Mouse (Mus musculus) stomach, embryonic 16.5 days (tissue): Measurements from ENCODE around the gene Gfod2. TPM values are rescaled to one million over a fixed set of nuclear protein-coding genes. Genes with fewer than 3 reads are reported as not detected.

Experiments used
- ATAC-seq: fragments of 200-750 bp; cut with Nextera tagmentation; 2 replicates; pipeline ENCODE4 v1.8.0; 2017; ENCODE audit warnings: moderate number of reproducible peaks, moderate TSS enrichment; ENCODE audit not compliant: insufficient read depth, low FRiP score
- H3K27ac ChIP-seq: fragments of 300-500 bp; sonication (generic); 2 replicates; pipeline ENCODE4 v1.5.1; 2014; ENCODE audit warnings: low read length
- H3K27me3 ChIP-seq: fragments of 300-500 bp; sonication (generic); 2 replicates; pipeline ENCODE4 v1.6.1; 2014; ENCODE audit warnings: low read length, control low read depth, mixed read lengths; ENCODE audit not compliant: control insufficient read depth, insufficient read depth
- H3K36me3 ChIP-seq: fragments of 300-500 bp; sonication (generic); 2 replicates; pipeline ENCODE4 v1.6.1; 2014; ENCODE audit warnings: low read length; ENCODE audit not compliant: control insufficient read depth, insufficient read depth
- H3K4me1 ChIP-seq: fragments of 300-500 bp; sonication (generic); 2 replicates; pipeline ENCODE4 v1.6.1; 2014; ENCODE audit warnings: low read length, control low read depth, mixed read lengths; ENCODE audit not compliant: control insufficient read depth, insufficient read depth
- H3K4me2 ChIP-seq: fragments of 300-500 bp; sonication (generic); 2 replicates; pipeline ENCODE4 v1.6.1; 2014; ENCODE audit warnings: low read depth, low read length, mixed read lengths
- H3K4me3 ChIP-seq: fragments of 300-500 bp; sonication (generic); replicated peaks from 2 replicates; pipeline ENCODE4 v1.5.1; 2014; ENCODE audit warnings: mild to moderate bottlenecking, low read length
- H3K9ac ChIP-seq: fragments of 300-500 bp; sonication (generic); 2 replicates; pipeline ENCODE4 v1.6.1; 2014; ENCODE audit warnings: low read length
- H3K9me3 ChIP-seq: fragments of 300-500 bp; sonication (generic); replicated peaks from 2 replicates; pipeline ENCODE4 v1.6.1; 2016; ENCODE audit warnings: low read length, control low read depth; ENCODE audit not compliant: control insufficient read depth
- WGBS: fragments of 180-500 bp; shearing (Covaris S2); extraction: QIAGEN DNeasy Blood & Tissue Kit; methylation state at CpG from one replicate; pipeline ENCODE4 v1.1.7; 2014; 5-methylcytosine and 5-hydroxymethylcytosine counted together
- polyA plus RNA-seq: library from polyadenylated mRNA; unstranded; fragments of >200 nt; fragmentation: Nextera tagmentation; extraction: Ambion mirVana; gene quantifications from 2 replicates; pipeline ENCODE4 v1.2.1, GENCODE M21; 2015

Gfod2 gene
- polyA plus RNA-seq, 1 experiment from 2014 or later, result 18.1 TPM

DNA sequence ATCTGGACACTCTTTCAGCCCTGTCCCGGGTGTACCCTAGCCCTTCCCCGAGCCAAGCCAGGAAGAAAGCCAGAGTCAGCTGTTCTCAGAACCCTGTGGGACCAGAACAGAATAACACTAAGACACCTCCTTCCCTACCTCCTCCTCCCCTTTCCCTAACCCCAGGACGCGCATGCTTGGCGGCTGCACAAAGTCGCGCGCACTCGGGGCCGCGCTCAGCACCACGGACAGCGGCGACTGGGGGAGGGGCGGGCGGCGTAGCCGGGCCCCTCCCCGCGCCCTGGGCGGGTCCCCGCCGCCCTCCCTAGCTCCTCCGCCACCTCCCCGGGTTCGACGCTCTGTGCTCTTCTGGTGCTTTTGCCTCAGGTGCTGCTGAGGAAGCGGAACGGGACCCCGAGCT is 64.8 kb downstream of the Gfod2 start:
- H3K9ac ChIP-seq, result peak overlapping the region; percentile 58
- WGBS, result 3% methylated on average over 29 of the region's 30 CpGs

DNA sequence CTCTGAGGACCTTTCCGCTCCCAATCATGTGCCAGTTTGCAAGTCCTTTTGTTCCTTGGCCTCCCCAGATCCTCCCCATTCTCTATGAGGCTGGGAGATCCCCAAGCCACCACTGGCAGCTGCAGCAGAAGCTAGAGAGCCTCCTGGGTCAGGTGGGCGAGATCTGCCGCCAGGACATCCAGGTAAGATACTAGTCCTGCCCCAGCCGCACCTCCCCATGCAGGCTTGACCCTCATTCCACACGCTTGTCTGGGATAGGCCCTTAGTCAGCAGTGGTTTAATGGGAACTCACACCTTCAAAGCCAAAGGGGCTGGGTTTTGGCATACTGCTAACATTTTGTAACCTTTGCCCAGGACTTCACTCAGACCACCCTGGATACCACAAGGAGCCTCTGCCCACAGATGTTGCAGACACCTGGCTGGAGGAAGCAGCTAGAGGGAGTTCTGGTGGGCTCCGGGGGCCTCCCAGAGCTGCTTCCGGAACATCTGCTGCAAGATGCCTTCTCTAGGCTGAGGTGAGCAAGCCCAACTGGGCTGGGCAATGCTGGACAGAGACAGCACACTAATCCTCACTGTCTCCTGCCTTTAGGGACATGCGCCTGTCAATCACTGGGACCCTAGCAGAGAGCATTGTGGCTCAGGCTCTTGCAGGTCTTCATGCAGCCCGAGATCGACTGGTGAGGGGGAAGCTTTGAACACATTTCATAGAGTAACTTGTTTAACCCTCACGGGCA is 65.8 kb downstream of the Gfod2 start:
- Histone ChIP-seq H3K4me3 (no peak overlapping the region), H3K36me3 (no peaks in the 10 kb centered on the region), H3K9ac (no peak overlapping the region), H3K27ac (no peak overlapping the region), H3K4me1 (peaks cover 6% of the 10 kb centered on the region), H3K9me3 (no peaks in the 10 kb centered on the region), H3K4me2 (no peak overlapping the region), H3K27me3 (no peaks in the 10 kb centered on the region; the same call in 1 of the 2 replicates)
- ATAC-seq, result no peak
- 91% methylated on average over 11 of the region's 11 CpGs for WGBS

More for the DNA sequence above, 64.8 kb downstream of the Gfod2 start:
- H3K4me2 ChIP-seq, result peak overlapping the region; percentile 85
- no peaks in the 10 kb centered on the region for H3K9me3 ChIP-seq
- no peaks in the 10 kb centered on the region; the same call in 1 of the 2 replicates for H3K27me3 ChIP-seq
- H3K27ac ChIP-seq, result no peak overlapping the region
- H3K4me1 ChIP-seq, result peaks cover 6% of the 10 kb centered on the region
- 0 out of 2 replicates have a peak, but pooled peaks cover 6% of the 10 kb centered on the region for H3K36me3 ChIP-seq
- ATAC-seq, result peak; percentile 36; the same call in 1 of the 2 replicates
- H3K4me3 ChIP-seq, result peak overlapping the region; percentile 50

DNA sequence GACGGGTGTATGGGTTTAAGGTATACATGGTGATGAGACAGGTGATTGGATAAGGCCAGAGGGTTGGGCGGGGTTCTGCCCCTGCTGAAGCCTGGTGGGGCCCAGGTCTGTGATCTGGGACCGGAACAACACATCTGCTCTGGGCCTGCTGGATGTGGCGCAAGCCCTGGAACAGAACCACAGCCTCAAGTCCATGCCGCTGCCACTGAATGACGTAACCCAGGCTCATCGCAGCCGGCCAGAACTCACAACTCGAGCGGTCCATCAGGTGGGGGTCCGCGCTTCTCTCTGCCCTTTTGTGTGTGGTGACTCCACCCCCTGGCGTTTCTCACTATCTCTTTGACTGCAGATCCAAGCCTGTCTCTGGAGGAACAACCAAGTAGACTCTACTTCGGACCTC is 67.5 kb downstream of the Gfod2 start:
- H3K9me3 ChIP-seq, result no peaks in the 10 kb centered on the region
- 77% methylated on average over 14 of the region's 14 CpGs for WGBS
- no peak overlapping the region for H3K4me3 ChIP-seq
- H3K27me3 ChIP-seq, result no peaks in the 10 kb centered on the region; the same call in 1 of the 2 replicates
- no peak overlapping the region for H3K9ac ChIP-seq
- no peak overlapping the region for H3K27ac ChIP-seq
- H3K4me2 ChIP-seq, result no peak overlapping the region
- peaks cover 6% of the 10 kb centered on the region for H3K4me1 ChIP-seq
- no peaks in the 10 kb centered on the region for H3K36me3 ChIP-seq
- ATAC-seq, result no peak

DNA sequence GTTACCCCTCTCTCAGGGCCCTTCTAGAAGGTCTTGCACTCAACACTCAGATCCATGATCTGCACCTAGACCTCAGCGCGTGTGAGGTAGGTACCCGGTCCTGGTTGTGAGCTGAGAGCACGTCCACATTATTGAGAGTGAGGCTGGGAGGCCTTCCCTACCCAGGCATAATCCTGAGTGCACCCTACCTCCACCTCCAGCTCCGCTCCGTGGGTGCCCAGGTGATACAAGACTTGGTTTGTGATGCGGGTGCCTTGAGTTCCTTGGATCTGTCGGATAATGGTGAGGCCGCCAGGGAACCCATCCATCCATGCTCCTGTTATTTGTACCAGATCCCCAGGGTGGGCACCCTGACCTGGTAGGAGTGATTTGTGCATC is 68.5 kb downstream of the Gfod2 start:
- WGBS, result 89% methylated on average over 9 of the region's 9 CpGs
- Histone ChIP-seq H3K4me1 (peaks cover 6% of the 10 kb centered on the region), H3K4me3 (no peak overlapping the region), H3K9ac (no peak overlapping the region), H3K27ac (no peak overlapping the region), H3K4me2 (no peak overlapping the region), H3K27me3 (no peaks in the 10 kb centered on the region; the same call in 1 of the 2 replicates), H3K9me3 (no peaks in the 10 kb centered on the region), H3K36me3 (no peaks in the 10 kb centered on the region)
- no peak for ATAC-seq

DNA sequence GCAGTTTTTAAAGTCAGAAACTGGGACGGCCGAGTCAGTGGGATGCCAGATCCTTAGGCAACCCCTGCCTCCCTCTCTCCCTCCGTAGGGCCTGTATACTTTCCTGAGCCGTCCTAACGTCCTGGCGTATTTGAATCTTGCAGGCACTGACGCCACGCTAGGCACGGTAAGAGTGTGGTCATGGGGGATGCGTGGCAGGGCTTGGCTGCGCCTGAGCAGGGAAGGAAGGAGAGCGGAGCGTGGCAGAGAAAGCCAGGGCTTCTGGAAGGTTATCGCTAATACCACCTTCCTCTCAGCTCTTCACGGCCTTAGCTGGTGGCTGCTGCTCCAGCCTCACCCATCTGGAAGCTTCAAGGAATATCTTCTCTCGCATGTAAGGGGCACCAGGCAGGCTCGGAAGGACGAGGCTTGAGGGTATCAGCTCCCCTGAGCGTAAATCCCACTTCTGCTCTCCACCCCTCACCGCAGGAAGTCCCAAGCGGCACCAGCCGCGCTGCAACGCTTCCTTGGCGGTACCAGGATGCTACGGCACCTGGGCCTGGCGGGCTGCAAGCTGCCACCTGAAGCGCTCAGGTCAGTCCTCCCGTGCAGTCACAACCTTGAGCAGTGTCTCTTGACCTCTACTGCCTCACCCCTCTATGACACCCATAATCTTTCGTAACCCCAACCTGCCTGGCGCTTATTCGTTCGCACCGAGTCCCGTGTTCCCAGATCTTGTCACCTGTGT is 69.0 kb downstream of the Gfod2 start:
- no peak overlapping the region for H3K4me3 ChIP-seq
- H3K9ac ChIP-seq, result no peak overlapping the region
- no peak for ATAC-seq
- no peaks in the 10 kb centered on the region for H3K9me3 ChIP-seq
- H3K27ac ChIP-seq, result no peak overlapping the region
- H3K27me3 ChIP-seq, result no peaks in the 10 kb centered on the region; the same call in 1 of the 2 replicates
- H3K4me2 ChIP-seq, result no peak overlapping the region
- 60% methylated on average over 35 of the region's 35 CpGs for WGBS
- H3K4me1 ChIP-seq, result peaks cover 5% of the 10 kb centered on the region
- no peaks in the 10 kb centered on the region for H3K36me3 ChIP-seq

DNA sequence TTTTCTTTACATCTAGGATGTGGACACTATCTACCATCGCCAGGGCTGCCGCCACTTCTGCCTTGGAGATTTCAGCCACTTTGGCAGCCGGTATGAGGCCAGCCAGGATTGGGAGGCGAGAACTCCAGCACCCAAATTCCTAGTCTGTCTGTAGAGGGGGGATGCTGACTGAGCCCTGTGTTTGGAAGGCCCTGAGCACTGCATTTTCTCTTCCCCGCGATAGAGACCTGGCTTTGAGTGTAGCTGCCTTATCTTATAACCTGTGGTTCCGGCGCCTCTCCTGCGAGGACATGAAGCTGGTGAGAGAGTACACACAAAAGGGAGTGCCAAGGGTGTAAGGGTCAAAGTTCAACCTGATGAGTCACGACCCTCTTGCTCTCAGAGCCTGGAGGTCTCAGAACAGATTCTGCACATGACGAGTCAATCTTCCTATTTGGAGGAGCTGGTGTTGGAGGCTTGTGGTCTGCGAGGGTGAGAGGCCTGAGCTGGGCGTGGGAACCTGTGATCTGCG is 70.2 kb downstream of the Gfod2 start:
- Histone ChIP-seq H3K4me3 (no peak overlapping the region), H3K4me1 (no peaks in the 10 kb centered on the region), H3K36me3 (no peaks in the 10 kb centered on the region), H3K27me3 (no peaks in the 10 kb centered on the region), H3K9me3 (no peaks in the 10 kb centered on the region), H3K4me2 (no peak overlapping the region), H3K27ac (no peak overlapping the region), H3K9ac (no peak overlapping the region)
- WGBS, result 50% methylated on average over 14 of the region's 14 CpGs
- ATAC-seq, result no peak

DNA sequence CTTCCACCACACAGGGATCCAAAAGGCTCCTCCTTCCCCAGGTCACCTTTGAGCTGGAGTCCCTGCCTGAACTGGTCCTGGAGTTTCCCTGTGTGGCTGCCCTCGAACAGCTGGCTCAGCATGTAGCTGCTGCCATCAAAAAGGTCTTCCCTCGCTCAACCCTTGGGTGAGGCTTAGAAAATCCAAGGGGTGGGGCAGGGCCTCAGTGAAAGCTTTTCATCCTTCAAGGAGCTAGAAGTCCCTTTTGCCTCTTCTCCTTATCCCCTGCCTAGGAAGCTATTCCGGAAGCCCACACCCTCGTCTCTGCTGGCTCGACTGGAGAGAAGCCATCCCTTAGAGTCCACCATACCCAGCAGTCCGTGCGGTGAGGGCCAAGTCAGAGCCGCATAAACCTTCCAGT is 71.0 kb downstream of the Gfod2 start:
- Histone ChIP-seq H3K4me3 (no peak overlapping the region), H3K9ac (no peak overlapping the region), H3K4me1 (no peaks in the 10 kb centered on the region), H3K9me3 (no peaks in the 10 kb centered on the region), H3K27me3 (no peaks in the 10 kb centered on the region), H3K27ac (no peak overlapping the region), H3K36me3 (peaks cover 3% of the 10 kb centered on the region; the same call in 1 of the 2 replicates), H3K4me2 (no peak overlapping the region)
- WGBS, result 67% methylated on average over 8 of the region's 8 CpGs
- no peak for ATAC-seq

DNA sequence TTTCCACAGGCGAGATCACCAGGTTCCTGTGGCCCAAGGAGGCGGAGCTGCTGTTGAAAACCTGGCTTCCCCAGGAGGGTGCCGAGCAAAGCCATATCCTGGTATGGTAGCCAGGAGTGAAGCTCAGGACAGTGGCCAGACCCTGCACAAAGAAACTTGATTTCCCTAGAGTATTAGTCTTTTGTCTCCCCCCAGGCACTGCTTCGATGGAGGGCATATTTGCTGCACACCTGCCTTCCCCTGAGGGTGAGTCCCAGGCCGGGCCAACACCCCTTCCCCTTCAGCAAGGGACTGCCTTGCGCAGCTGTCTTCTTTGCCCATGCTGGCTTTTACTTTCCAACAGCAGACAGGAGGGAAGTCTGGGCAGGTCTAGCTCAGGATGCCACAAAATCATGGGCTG is 71.9 kb downstream of the Gfod2 start:
- no peak overlapping the region for H3K27ac ChIP-seq
- no peaks in the 10 kb centered on the region for H3K27me3 ChIP-seq
- H3K9ac ChIP-seq, result no peak overlapping the region
- H3K9me3 ChIP-seq, result no peaks in the 10 kb centered on the region
- H3K36me3 ChIP-seq, result peaks cover 8% of the 10 kb centered on the region; the same call in 1 of the 2 replicates
- no peak overlapping the region for H3K4me3 ChIP-seq
- no peak for ATAC-seq
- WGBS, result 61% methylated on average over 6 of the region's 6 CpGs
- H3K4me1 ChIP-seq, result no peaks in the 10 kb centered on the region
- no peak overlapping the region for H3K4me2 ChIP-seq

DNA sequence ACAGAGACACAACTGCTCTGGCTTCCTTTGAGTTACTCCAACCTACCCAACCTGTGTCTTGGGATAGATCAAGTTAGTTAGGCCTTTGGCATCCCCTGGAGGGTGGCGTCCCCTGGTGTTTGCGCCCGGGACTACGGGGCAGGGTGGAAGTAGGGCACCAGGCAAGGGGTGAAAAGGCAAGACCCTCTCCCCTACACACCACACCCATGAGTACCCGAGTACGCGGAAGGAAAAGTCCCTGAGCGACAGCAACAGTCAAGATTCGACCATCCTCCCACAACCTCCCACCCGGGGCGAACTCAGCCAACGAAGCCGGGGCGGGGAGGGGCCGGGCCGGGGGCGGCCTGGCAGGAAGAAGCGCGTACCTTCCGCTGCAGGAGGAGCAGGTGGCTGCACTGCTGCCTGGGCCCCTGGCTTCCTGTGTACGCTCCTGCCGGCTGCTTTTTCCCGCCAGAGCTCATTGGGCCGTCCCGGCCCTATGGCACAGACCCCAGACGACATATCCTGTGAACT is 72.6 kb downstream of the Gfod2 start, which contains the start of gene Carmil2:
TSS of gene Carmil2 (plus strand) at position 479 of the 513 bp plus-strand sequence.
- Histone ChIP-seq H3K9me3 (no peaks in the 10 kb centered on the region), H3K36me3 (peaks cover 8% of the 10 kb centered on the region; the same call in 1 of the 2 replicates), H3K4me2 (peak within 1 kb of the TSS; percentile 45), H3K4me1 (no peaks in the 10 kb centered on the region), H3K27me3 (no peaks in the 10 kb centered on the region), H3K4me3 (0 out of 2 replicates have a peak within 1 kb of the TSS, but pooled peaks have one; percentile 10), H3K9ac (peak within 1 kb of the TSS; percentile 49; the same call in 1 of the 2 replicates), H3K27ac (no peak within 1 kb of the TSS)
- ATAC-seq, result peak; percentile 63; the same call in 1 of the 2 replicates
- 5% methylated on average over 26 of the region's 26 CpGs for whole genome bisulfite sequencing
